26 mouse cellular contexts compared by ENCODE assay signal in genomic region chr7:106251844-106252517, GRCm38 (mm10). TPM values are rescaled to one million over a fixed set of nuclear protein-coding genes. Genes with fewer than 3 reads are reported as not detected.
DNase-seq lines count a peak whose midpoint lies in the region; ATAC-seq lines count a peak whose summit lies in the region.
"Had no signal": no experiment of that assay in that cellular context is flagged by ENCODE, and none has a peak within 500 bp of the region (broad histone marks: within the 10 kb centered on the region; RNA-seq: fewer than 3 reads in every experiment).

No protein-coding gene starts in this region.

- H3K36me3 ChIP-seq in embryonic facial prominence, embryonic 11.5 days (replicated peaks; ENCODE audit: control insufficient read depth, insufficient read depth, low read depth, low read length), result no peaks in the 10 kb centered on the region
- no peaks in the 10 kb centered on the region for H3K36me3 ChIP-seq in embryonic facial prominence, embryonic 10.5 days (replicated peaks)
- H3K36me3 ChIP-seq in kidney, embryonic 15.5 days, result no peaks in the 10 kb centered on the region
- H3K36me3 ChIP-seq in midbrain, embryonic 14.5 days (ENCODE audit: control insufficient read depth, insufficient read depth, low read length), result no peaks in the 10 kb centered on the region
- no peaks in the 10 kb centered on the region for H3K36me3 ChIP-seq in midbrain, embryonic 16.5 days (ENCODE audit: control insufficient read depth, insufficient read depth, low read length)
- H3K36me3 ChIP-seq: forebrain, embryonic 12.5 days; heart, embryonic 15.5 days; liver, embryonic 15.5 days; neural tube, embryonic 12.5 days had no signal

- no peaks in the 10 kb centered on the region for H3K4me1 ChIP-seq in embryonic facial prominence, embryonic 11.5 days (ENCODE audit: control insufficient read depth, insufficient read depth, low read length)
- H3K4me1 ChIP-seq in embryonic facial prominence, embryonic 10.5 days, result no peaks in the 10 kb centered on the region
- H3K4me1 ChIP-seq in kidney, embryonic 15.5 days, result no peaks in the 10 kb centered on the region
- no peaks in the 10 kb centered on the region for H3K4me1 ChIP-seq in midbrain, embryonic 14.5 days (ENCODE audit: control insufficient read depth, insufficient read depth, low read length)
- H3K4me1 ChIP-seq in midbrain, embryonic 16.5 days (ENCODE audit: control insufficient read depth, insufficient read depth, low read length), result no peaks in the 10 kb centered on the region
- H3K4me1 ChIP-seq: forebrain, embryonic 12.5 days; heart, embryonic 15.5 days; liver, embryonic 15.5 days; neural tube, embryonic 12.5 days had no signal

- WGBS in embryonic facial prominence, embryonic 11.5 days, result 76% methylated on average over 2 of the region's 2 CpGs
- 83% methylated on average over 2 of the region's 2 CpGs for WGBS in embryonic facial prominence, embryonic 10.5 days
- 82% methylated on average over 2 of the region's 2 CpGs for whole genome bisulfite sequencing in kidney, embryonic 15.5 days
- 83% methylated on average over 2 of the region's 2 CpGs for WGBS in midbrain, embryonic 14.5 days
- WGBS in midbrain, embryonic 16.5 days, result 79% methylated on average over 2 of the region's 2 CpGs

- DNase-seq in embryonic facial prominence, embryonic 11.5 days (ENCODE audit: low spot score), result no peak
- DNase-seq in embryonic facial prominence, embryonic 10.5 days (ENCODE audit: low spot score), result no peak
- DNase-seq in kidney, adult 11 months, result no peak
- no peak for DNase-seq in midbrain, embryonic 14.5 days
- no peak for DNase-seq in layer of hippocampus, postnatal 10 days (ENCODE audit: low spot score in 2 of 2)
- DNase-seq: adrenal gland, adult 8-10 months; cerebellum, adult 11-12 months; cerebellum, postnatal 10 days; gastrocnemius, postnatal 10 days; heart, adult 11 months; heart, postnatal 36 days; kidney, postnatal 36 days; retina, postnatal 1 day; thymus, postnatal 36 days had no signal

- no peak overlapping the region for H3K9ac ChIP-seq in embryonic facial prominence, embryonic 11.5 days (replicated peaks; ENCODE audit: low read length)
- no peak overlapping the region for H3K9ac ChIP-seq in kidney, embryonic 15.5 days
- no peak overlapping the region for H3K9ac ChIP-seq in midbrain, embryonic 14.5 days (replicated peaks; ENCODE audit: low read length)
- H3K9ac ChIP-seq in midbrain, embryonic 16.5 days (ENCODE audit: low read depth, low read length), result no peak overlapping the region
- H3K9ac ChIP-seq: forebrain, embryonic 12.5 days; heart, embryonic 15.5 days; liver, embryonic 15.5 days; neural tube, embryonic 12.5 days had no signal

- no peak overlapping the region for H3K4me3 ChIP-seq in embryonic facial prominence, embryonic 11.5 days (ENCODE audit: low read depth, low read length)
- H3K4me3 ChIP-seq in embryonic facial prominence, embryonic 10.5 days, result no peak overlapping the region
- no peak overlapping the region for H3K4me3 ChIP-seq in kidney, embryonic 15.5 days (replicated peaks)
- no peak overlapping the region for H3K4me3 ChIP-seq in midbrain, embryonic 14.5 days (replicated peaks; ENCODE audit: low read depth, low read length)
- no peak overlapping the region for H3K4me3 ChIP-seq in midbrain, embryonic 16.5 days (ENCODE audit: low read depth, low read length)
- H3K4me3 ChIP-seq: forebrain, embryonic 12.5 days; heart, embryonic 15.5 days; liver, embryonic 15.5 days; neural tube, embryonic 12.5 days had no signal

- ATAC-seq in embryonic facial prominence, embryonic 11.5 days (replicated peaks; ENCODE audit: insufficient number of reproducible peaks, low FRiP score, low TSS enrichment, low read depth), result 0 out of 2 replicates have a peak, but pooled peaks have one; percentile 52
- peak; percentile 43; the same call in 1 of the 2 replicates for ATAC-seq in kidney, embryonic 15.5 days (replicated peaks; ENCODE audit: low FRiP score)
- ATAC-seq in midbrain, embryonic 14.5 days (ENCODE audit: low FRiP score, low TSS enrichment), result peak; percentile 48; the same call in 1 of the 2 replicates
- ATAC-seq in midbrain, embryonic 16.5 days, result no peak
- peak; percentile 35; the same call in 1 of the 2 replicates for ATAC-seq in granulocyte monocyte progenitor cell, adult 5-6 weeks (replicated peaks; ENCODE audit: poor library complexity, severe bottlenecking)
- ATAC-seq: activated CD4-positive, CD25-positive, alpha-beta regulatory T cell, adult 4 months; hindbrain, postnatal 0 days; intestine, embryonic 16.5 days; lung, postnatal 0 days had no signal

- no peaks in the 10 kb centered on the region for H3K9me3 ChIP-seq in embryonic facial prominence, embryonic 11.5 days (replicated peaks; ENCODE audit: control insufficient read depth, low read length)
- H3K9me3 ChIP-seq in embryonic facial prominence, embryonic 10.5 days, result peaks cover 4% of the 10 kb centered on the region
- no peaks in the 10 kb centered on the region for H3K9me3 ChIP-seq in kidney, embryonic 15.5 days (replicated peaks)
- 0 out of 2 replicates have a peak, but pooled peaks cover 6% of the 10 kb centered on the region for H3K9me3 ChIP-seq in midbrain, embryonic 14.5 days (ENCODE audit: control insufficient read depth, low read length)
- peaks cover 2% of the 10 kb centered on the region for H3K9me3 ChIP-seq in midbrain, embryonic 16.5 days (replicated peaks; ENCODE audit: control insufficient read depth, low read length, poor library complexity, severe bottlenecking)
- H3K9me3 ChIP-seq: liver, embryonic 15.5 days had no signal

- H3K4me2 ChIP-seq in embryonic facial prominence, embryonic 11.5 days (ENCODE audit: low read depth, low read length), result no peak overlapping the region
- no peak overlapping the region for H3K4me2 ChIP-seq in kidney, embryonic 15.5 days
- H3K4me2 ChIP-seq in midbrain, embryonic 14.5 days (ENCODE audit: low read length), result no peak overlapping the region
- H3K4me2 ChIP-seq in midbrain, embryonic 16.5 days (ENCODE audit: low read length), result no peak overlapping the region
- H3K4me2 ChIP-seq: forebrain, embryonic 12.5 days; heart, embryonic 15.5 days; liver, embryonic 15.5 days; neural tube, embryonic 12.5 days had no signal

- no peak overlapping the region for H3K27ac ChIP-seq in embryonic facial prominence, embryonic 11.5 days (replicated peaks; ENCODE audit: low read depth, low read length)
- no peak overlapping the region for H3K27ac ChIP-seq in embryonic facial prominence, embryonic 10.5 days (replicated peaks)
- no peak overlapping the region for H3K27ac ChIP-seq in kidney, embryonic 15.5 days
- H3K27ac ChIP-seq in midbrain, embryonic 14.5 days (replicated peaks; ENCODE audit: low read depth, low read length), result no peak overlapping the region
- no peak overlapping the region for H3K27ac ChIP-seq in midbrain, embryonic 16.5 days (ENCODE audit: low read length)
- H3K27ac ChIP-seq: forebrain, embryonic 12.5 days; heart, embryonic 15.5 days; hindbrain, postnatal 0 days; liver, embryonic 15.5 days; macrophage; neural tube, embryonic 12.5 days had no signal

- no peaks in the 10 kb centered on the region for H3K27me3 ChIP-seq in embryonic facial prominence, embryonic 11.5 days (ENCODE audit: control insufficient read depth, insufficient read depth, low read length)
- H3K27me3 ChIP-seq in embryonic facial prominence, embryonic 10.5 days (replicated peaks; ENCODE audit: low read depth, poor library complexity, severe bottlenecking), result no peaks in the 10 kb centered on the region
- H3K27me3 ChIP-seq in kidney, embryonic 15.5 days, result no peaks in the 10 kb centered on the region
- no peaks in the 10 kb centered on the region for H3K27me3 ChIP-seq in midbrain, embryonic 14.5 days (ENCODE audit: control insufficient read depth, insufficient read depth, low read length)
- H3K27me3 ChIP-seq in midbrain, embryonic 16.5 days (ENCODE audit: control insufficient read depth, insufficient read depth, low read depth, low read length), result no peaks in the 10 kb centered on the region
- H3K27me3 ChIP-seq: forebrain, embryonic 12.5 days; heart, embryonic 15.5 days; liver, embryonic 15.5 days; neural tube, embryonic 12.5 days had no signal

RNA-seq across cellular contexts. Expression of gene Gvin1, which starts 36.9 kb away (rescaled TPM):
- 0.31 TPM in 1 of 2 replicates, not detected in the other for polyA plus RNA-seq in embryonic facial prominence, embryonic 11.5 days (2014; fragmentation: Nextera tagmentation; extraction: Ambion mirVana)
- polyA plus RNA-seq in embryonic facial prominence, embryonic 10.5 days (2016; fragmentation: Nextera tagmentation; extraction: Ambion mirVana), result 0.05 TPM in 1 of 2 replicates, not detected in the other
- polyA plus RNA-seq in kidney, embryonic 15.5 days (2015; fragmentation: Nextera tagmentation; extraction: Ambion mirVana), result 0.37 and 0.69 TPM in 2 replicates
- polyA plus RNA-seq in midbrain, embryonic 14.5 days (2014; fragmentation: Nextera tagmentation; extraction: Ambion mirVana), result 0.05 and 0.16 TPM in 2 replicates
- 0.10 TPM in 2 replicates for polyA plus RNA-seq in midbrain, embryonic 16.5 days (2015; fragmentation: Nextera tagmentation; extraction: Ambion mirVana)
- total RNA-seq in granulocyte monocyte progenitor cell, adult 5-6 weeks (2014; fragmentation: Nextera tagmentation), result 10.6 and 15.7 TPM in 2 replicates
- 36.4 and 44.4 TPM in 2 replicates for total RNA-seq in granulocyte monocyte progenitor cell, adult 5-6 weeks (2017)
- total RNA-seq in layer of hippocampus, postnatal 10 days (2021), result under 1 TPM; 0.20 to 0.34 TPM
- polyA plus RNA-seq: neural tube, embryonic 12.5 days had no signal
